Mouse (Mus musculus) CH12.LX (cell line): ENCODE measurements at regions not wholly inside any gene's neighbourhood (a gene's known extent, or its start where the extent isn't known, plus 50 kb on each side); places are given as distances from the start of the nearest gene placed in this dataset.

Source experiments
- DNase-seq: peaks from one replicate; pipeline ENCODE4 v3.0.0-alpha.2; 2013; ENCODE audit errors: extremely low read depth
- H3K27ac ChIP-seq: 2 replicates; pipeline ENCODE4 v1.5.1; 2012; ENCODE audit warnings: low read depth, mild to moderate bottlenecking, control low read depth, moderate library complexity; ENCODE audit not compliant: insufficient read depth
- H3K27me3 ChIP-seq: replicated peaks from 2 replicates; pipeline ENCODE3; 2012; ENCODE audit warnings: inconsistent platforms
- H3K36me3 ChIP-seq, 2 experiments: replicated peaks in 1 of 2; 2 replicates each; pipeline versions ENCODE3 to v1.6.1; 2012; ENCODE audit warnings: inconsistent platforms in 1 of 2, low read length in 1 of 2, mild to moderate bottlenecking in 1 of 2, mixed read lengths in 1 of 2, moderate library complexity in 1 of 2; ENCODE audit not compliant: control insufficient read depth in 1 of 2, insufficient read depth in 1 of 2
- H3K4me1 ChIP-seq, 2 experiments: 2 replicates each; pipeline ENCODE4 v1.6.1; 2012; ENCODE audit warnings: inconsistent platforms in 1 of 2, moderate library complexity in 1 of 2; ENCODE audit not compliant: insufficient read depth in 2 of 2, control insufficient read depth in 1 of 2
- H3K4me2 ChIP-seq: 2 replicates; pipeline ENCODE4 v1.6.1; 2012; ENCODE audit warnings: low read depth, mild to moderate bottlenecking, control low read depth; ENCODE audit not compliant: poor library complexity, insufficient read depth, severe bottlenecking
- H3K4me3 ChIP-seq, 3 experiments: fragments of 150-350 bp in 1 of 3; sonication (generic) in 1 of 3; replicated peaks in 1 of 3; 2 replicates each; pipeline versions ENCODE3 to v1.5.1; 2011 to 2012; ENCODE audit warnings: low read depth in 2 of 3, low read length in 2 of 3, mild to moderate bottlenecking in 2 of 3, moderate library complexity in 2 of 3, control low read depth in 1 of 3, improper control_type of control experiment in 1 of 3, inconsistent platforms in 1 of 3, mixed read lengths in 1 of 3; ENCODE audit not compliant: poor library complexity in 1 of 3
- H3K79me2 ChIP-seq: replicated peaks from 2 replicates; pipeline ENCODE4 v1.6.1; 2012; ENCODE audit warnings: mild to moderate bottlenecking, moderate library complexity; ENCODE audit not compliant: control insufficient read depth, poor library complexity, insufficient read depth, severe bottlenecking; ENCODE audit errors: extremely low read depth
- H3K9ac ChIP-seq: 2 replicates; pipeline ENCODE4 v1.6.1; 2012; ENCODE audit warnings: low read depth, mild to moderate bottlenecking, control low read depth, moderate library complexity; ENCODE audit not compliant: insufficient read depth
- H3K9me3 ChIP-seq: replicated peaks from 2 replicates; pipeline ENCODE3; 2012; ENCODE audit warnings: low read length, inconsistent platforms, mixed read lengths
- BHLHE40 ChIP-seq: IDR thresholded peaks from 2 replicates; pipeline ENCODE4 v1.6.1; 2011; ENCODE audit warnings: mild to moderate bottlenecking, low read depth, low read length, improper control_type of control experiment
- CHD1 ChIP-seq: IDR thresholded peaks from 2 replicates; pipeline ENCODE4 v1.6.1; 2012; ENCODE audit warnings: low read depth, low read length, improper control_type of control experiment, inconsistent platforms
- CTCF ChIP-seq, 2 experiments: IDR thresholded peaks in 1 of 2; conservative IDR thresholded peaks in 1 of 2; 2 replicates each; pipeline ENCODE4 v1.5.1; 2011 to 2012; ENCODE audit warnings: low read depth in 2 of 2, low read length in 2 of 2, improper control_type of control experiment in 1 of 2, inconsistent platforms in 1 of 2, mild to moderate bottlenecking in 1 of 2, moderate library complexity in 1 of 2
- ELF1 ChIP-seq: IDR thresholded peaks from 2 replicates; pipeline ENCODE4 v1.6.1; 2014; ENCODE audit warnings: low read depth, mild to moderate bottlenecking, inconsistent platforms, low read length, improper control_type of control experiment
- EP300 ChIP-seq: IDR thresholded peaks from 2 replicates; pipeline ENCODE4 v1.6.1; 2011; ENCODE audit warnings: low read length, improper control_type of control experiment
- ETS1 ChIP-seq: conservative IDR thresholded peaks from 2 replicates; pipeline ENCODE4 v1.6.1; 2012; ENCODE audit warnings: low read depth, mild to moderate bottlenecking, inconsistent platforms, low read length, improper control_type of control experiment, moderate library complexity
- HCFC1 ChIP-seq: IDR thresholded peaks from 2 replicates; pipeline ENCODE4 v1.6.1; 2012; ENCODE audit warnings: low read depth, mild to moderate bottlenecking, inconsistent platforms, low read length, improper control_type of control experiment
- KAT2A ChIP-seq: IDR thresholded peaks from 2 replicates; pipeline ENCODE4 v1.6.1; 2012; ENCODE audit warnings: low read length, improper control_type of control experiment, inconsistent platforms; ENCODE audit not compliant: insufficient replicate concordance
- MAX ChIP-seq: IDR thresholded peaks from 2 replicates; pipeline ENCODE4 v1.6.1; 2011; ENCODE audit warnings: low read length, improper control_type of control experiment
- MAZ ChIP-seq: IDR thresholded peaks from 2 replicates; pipeline ENCODE4 v1.6.1; 2012; ENCODE audit warnings: low read depth, mild to moderate bottlenecking, inconsistent platforms, low read length, improper control_type of control experiment, moderate library complexity
- MEF2A ChIP-seq: IDR thresholded peaks from 2 replicates; pipeline ENCODE4 v1.6.1; 2014; ENCODE audit warnings: low read depth, mild to moderate bottlenecking, inconsistent platforms, low read length, improper control_type of control experiment, borderline replicate concordance
- NELFE ChIP-seq: IDR thresholded peaks from 2 replicates; pipeline ENCODE4 v1.6.1; 2011; ENCODE audit warnings: low read depth, low read length, improper control_type of control experiment
- NRF1 ChIP-seq: IDR thresholded peaks from 2 replicates; pipeline ENCODE4 v1.6.1; 2014; ENCODE audit warnings: low read depth, mild to moderate bottlenecking, inconsistent platforms, low read length, improper control_type of control experiment, moderate library complexity
- PAX5 ChIP-seq: IDR thresholded peaks from 2 replicates; pipeline ENCODE4 v1.6.1; 2012; ENCODE audit warnings: low read length, inconsistent platforms, mixed read lengths
- POLR2A ChIP-seq: IDR thresholded peaks from 2 replicates; pipeline ENCODE4 v1.6.1; 2011; ENCODE audit warnings: low read depth, mild to moderate bottlenecking, improper control_type of control experiment, low read length
- POLR2AphosphoS2 ChIP-seq: IDR thresholded peaks from 2 replicates; pipeline ENCODE4 v1.6.1; 2011; ENCODE audit warnings: low read depth, low read length, improper control_type of control experiment
- SIN3A ChIP-seq: IDR thresholded peaks from 2 replicates; pipeline ENCODE4 v1.6.1; 2012; ENCODE audit warnings: low read length, improper control_type of control experiment, inconsistent platforms
- SMC3 ChIP-seq: IDR thresholded peaks from 2 replicates; pipeline ENCODE4 v1.6.1; 2011; ENCODE audit warnings: low read depth, low read length, improper control_type of control experiment
- TBP ChIP-seq: conservative IDR thresholded peaks from 2 replicates; pipeline ENCODE4 v1.6.1; 2011; ENCODE audit warnings: low read depth, low read length, improper control_type of control experiment
- UBTF ChIP-seq: IDR thresholded peaks from 2 replicates; pipeline ENCODE4 v1.6.1; 2012; ENCODE audit warnings: low read depth, mild to moderate bottlenecking, inconsistent platforms, low read length, improper control_type of control experiment, moderate library complexity
- USF2 ChIP-seq: conservative IDR thresholded peaks from 2 replicates; pipeline ENCODE4 v1.6.1; 2011; ENCODE audit warnings: low read depth, low read length, improper control_type of control experiment
- ZC3H11A ChIP-seq: IDR thresholded peaks from 2 replicates; pipeline ENCODE4 v1.6.1; 2012; ENCODE audit warnings: low read depth, mild to moderate bottlenecking, inconsistent platforms, low read length, improper control_type of control experiment
- dilution Hi-C: fragments of 300-500 bp; cut with MboI; formaldehyde crosslinking; loops from 2 replicates; pipeline ENCODE4 v1.14.3; 2020; ENCODE audit warnings: low sequenced_read_pairs; ENCODE audit not compliant: extremely low pct_unique_long_range_greater_than_20kb, extremely low pct_ligation_motif_present
- in situ Hi-C: fragments of 300-500 bp; cut with MboI; formaldehyde crosslinking; loops from 3 replicates; pipeline ENCODE4 v1.14.3; 2019; ENCODE audit warnings: low sequenced_read_pairs, low pct_ligation_motif_present, low pct_unique_long_range_greater_than_20kb, mixed read lengths

GRCm38 (mm10) chr12:29337336-29337735 lies 190.8 kb upstream of the Myt1l start:
- no peak overlapping the region for H3K9ac ChIP-seq
- H3K4me1 ChIP-seq = no peaks in the 10 kb centered on the region
- no peak for TF ChIP-seq USF2
- TF ChIP-seq NELFE = no peak
- no peak for TF ChIP-seq SMC3
- TF ChIP-seq MEF2A = no peak
- no peak for TF ChIP-seq TBP
- H3K4me2 ChIP-seq = no peak overlapping the region
- no peak for DNase-seq
- no peak overlapping the region for H3K27ac ChIP-seq
- H3K4me3 ChIP-seq = no peak overlapping the region
- H3K27me3 ChIP-seq = no peaks in the 10 kb centered on the region
- H3K36me3 ChIP-seq = no peaks in the 10 kb centered on the region
- peaks cover 2% of the 10 kb centered on the region for H3K9me3 ChIP-seq
- dilution Hi-C loops = no loop called here
- in situ Hi-C loops = no loop called here
- no peaks in the 10 kb centered on the region for H3K79me2 ChIP-seq

GRCm38 (mm10) chr12:29341388-29341995 lies 186.7 kb upstream of the Myt1l start:
- in situ Hi-C loops (no loop called here), dilution Hi-C loops (no loop called here)
- Histone ChIP-seq H3K4me3 (no peak overlapping the region), H3K27me3 (no peaks in the 10 kb centered on the region), H3K9ac (no peak overlapping the region), H3K9me3 (peaks cover 2% of the 10 kb centered on the region), H3K36me3 (no peaks in the 10 kb centered on the region), H3K4me2 (no peak overlapping the region), H3K79me2 (no peaks in the 10 kb centered on the region), H3K27ac (no peak overlapping the region), H3K4me1 (no peaks in the 10 kb centered on the region)
- DNase-seq = no peak
- no peak for TF ChIP-seq SMC3
- no peak for TF ChIP-seq MAZ
- TF ChIP-seq USF2 = no peak
- TF ChIP-seq HCFC1 = no peak
- no peak for TF ChIP-seq KAT2A

- TF ChIP-seq UBTF (no peak), SIN3A (no peak), ETS1 (no peak), POLR2AphosphoS2 (no peak), POLR2A (no peak), ELF1 (no peak), ZC3H11A (no peak), BHLHE40 (no peak), CTCF (conservative IDR thresholded peaks at IDR 0.05 in 1 of 2, IDR thresholded peaks at IDR 0.05 in 1 of 2; ENCODE audit: low read depth in 2 of 2, low read length in 2 of 2) (no peak), CHD1 (no peak), NRF1 (no peak), MEF2A (no peak), PAX5 (no peak), MAX (no peak), EP300 (no peak)
- TF ChIP-seq, all 38 proteins: peak for 0
- no peaks in the 10 kb centered on the region for H3K79me2 ChIP-seq
- H3K36me3 ChIP-seq = no peaks in the 10 kb centered on the region
- no peak overlapping the region for H3K9ac ChIP-seq
- H3K27ac ChIP-seq = no peak overlapping the region
- dilution Hi-C loops = no loop called here
- in situ Hi-C loops = no loop called here
- peaks cover 2% of the 10 kb centered on the region for H3K9me3 ChIP-seq
- H3K27me3 ChIP-seq = no peaks in the 10 kb centered on the region
- no peak overlapping the region for H3K4me3 ChIP-seq
- no peak overlapping the region for H3K4me2 ChIP-seq
- H3K4me1 ChIP-seq = peaks cover 0 to 1% of the 10 kb centered on the region in 2 experiments; a peak in 1 of 4 replicates
- no peak for DNase-seq
These were observed 184.9 kb upstream of the Myt1l start for GRCm38 (mm10) chr12:29343147-29343852.
